In the genomic region with DNA sequence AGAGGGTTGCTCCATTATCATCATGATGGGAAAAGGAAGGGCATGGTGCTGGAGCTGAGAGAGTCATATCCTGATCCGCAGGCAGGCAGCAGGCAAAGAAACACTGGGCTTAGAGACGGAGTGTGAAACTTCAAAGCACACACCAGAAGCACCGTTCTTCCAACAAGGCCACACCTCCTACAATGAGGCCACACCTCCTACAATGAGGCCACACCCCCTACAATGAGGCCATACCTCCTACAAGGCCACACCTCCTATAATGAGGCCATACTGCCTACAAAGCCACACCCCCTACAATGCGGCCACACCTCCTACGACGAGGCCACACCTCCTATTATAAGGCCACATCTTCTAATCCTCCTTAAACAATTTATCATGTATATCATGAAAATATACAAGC, we compare ENCODE assay signal across 12 mouse cellular contexts. TPM values are rescaled to one million over a fixed set of nuclear protein-coding genes. Genes with fewer than 3 reads are reported as not detected.
A peak's percentile ranks its signal among the peaks of the same experiment; 100 is the strongest.
DNase-seq lines count a peak whose midpoint lies in the region; ATAC-seq and TF ChIP-seq lines count a peak whose summit lies in the region.
"Had no signal": no experiment of that assay in that cellular context is flagged by ENCODE, and none has a peak within 500 bp of the region (broad histone marks: within the 10 kb centered on the region; RNA-seq: fewer than 3 reads in every experiment).

No protein-coding gene starts in this region.

- H3K4me3 ChIP-seq in forebrain, embryonic 10.5 days = no peak overlapping the region
- H3K4me3 ChIP-seq in forebrain, postnatal 0 days (ENCODE audit: low read depth, low read length) = no peak overlapping the region
- no peak overlapping the region for H3K4me3 ChIP-seq in midbrain, embryonic 11.5 days (ENCODE audit: low read depth, low read length)
- H3K4me3 ChIP-seq in midbrain, embryonic 10.5 days = no peak overlapping the region
- no peak overlapping the region for H3K4me3 ChIP-seq in limb, embryonic 15.5 days
- H3K4me3 ChIP-seq: embryonic facial prominence, embryonic 13.5 days had no signal

- H3K9me3 ChIP-seq in forebrain, embryonic 10.5 days = no peaks in the 10 kb centered on the region
- no peaks in the 10 kb centered on the region for H3K9me3 ChIP-seq in forebrain, postnatal 0 days (ENCODE audit: low read length)
- H3K9me3 ChIP-seq in midbrain, embryonic 11.5 days (ENCODE audit: control insufficient read depth, low read length) = no peaks in the 10 kb centered on the region
- H3K9me3 ChIP-seq in midbrain, embryonic 10.5 days (replicated peaks) = no peaks in the 10 kb centered on the region
- no peaks in the 10 kb centered on the region for H3K9me3 ChIP-seq in limb, embryonic 15.5 days
- H3K9me3 ChIP-seq: embryonic facial prominence, embryonic 13.5 days had no signal

- peaks cover 7% of the 10 kb centered on the region; the same call in 1 of the 2 replicates for H3K27me3 ChIP-seq in forebrain, embryonic 10.5 days (ENCODE audit: poor library complexity, severe bottlenecking)
- H3K27me3 ChIP-seq in forebrain, postnatal 0 days (ENCODE audit: insufficient read depth, low read length) = no peaks in the 10 kb centered on the region; the same call in none of the 2 replicates
- H3K27me3 ChIP-seq in midbrain, embryonic 11.5 days (ENCODE audit: control insufficient read depth, insufficient read depth, low read length) = no peaks in the 10 kb centered on the region
- peaks cover 5% of the 10 kb centered on the region; the same call in 1 of the 2 replicates for H3K27me3 ChIP-seq in midbrain, embryonic 10.5 days (ENCODE audit: low read depth, poor library complexity, severe bottlenecking)
- H3K27me3 ChIP-seq in limb, embryonic 15.5 days = no peaks in the 10 kb centered on the region
- H3K27me3 ChIP-seq: embryonic facial prominence, embryonic 13.5 days had no signal

- 80% methylated on average over 6 of the region's 6 CpGs for WGBS in forebrain, embryonic 10.5 days
- WGBS in forebrain, postnatal 0 days = 85% methylated on average over 6 of the region's 6 CpGs
- WGBS in midbrain, embryonic 11.5 days = 82% methylated on average over 6 of the region's 6 CpGs
- WGBS in midbrain, embryonic 10.5 days = 84% methylated on average over 6 of the region's 6 CpGs
- WGBS in limb, embryonic 15.5 days = 78% methylated on average over 6 of the region's 6 CpGs

- no peak for TF ChIP-seq CTCF in forebrain, postnatal 0 days (IDR thresholded peaks at IDR 0.05; ENCODE audit: low read depth)

- H3K4me1 ChIP-seq in forebrain, embryonic 10.5 days = peaks cover 36% of the 10 kb centered on the region
- no peaks in the 10 kb centered on the region; the same call in 1 of the 2 replicates for H3K4me1 ChIP-seq in forebrain, postnatal 0 days (ENCODE audit: insufficient read depth)
- H3K4me1 ChIP-seq in midbrain, embryonic 11.5 days (ENCODE audit: control insufficient read depth, insufficient read depth, low read length) = peaks cover 7% of the 10 kb centered on the region; the same call in 1 of the 2 replicates
- H3K4me1 ChIP-seq in midbrain, embryonic 10.5 days = peaks cover 26% of the 10 kb centered on the region
- H3K4me1 ChIP-seq in limb, embryonic 15.5 days = peaks cover 24% of the 10 kb centered on the region

- DNase-seq in forebrain, embryonic 10.5 days (ENCODE audit: extremely low spot score, low spot score) = no peak
- DNase-seq in forebrain, postnatal 0 days = no peak
- DNase-seq in midbrain, embryonic 11.5 days (ENCODE audit: low spot score, missing footprints) = no peak
- DNase-seq in midbrain, embryonic 10.5 days (ENCODE audit: low spot score) = no peak
- DNase-seq in testis, postnatal 14 days (ENCODE audit: low spot score) = peak; percentile 24
- DNase-seq in right cerebral cortex, postnatal 36 days (ENCODE audit: low spot score in 2 of 2) = no peak
- no peak for DNase-seq in kidney, postnatal 4 days
- DNase-seq: cerebellum, postnatal 10 days; heart, postnatal 10 days had no signal

- 0 out of 2 replicates have a peak overlapping the region, but pooled peaks have one; percentile 85 for H3K27ac ChIP-seq in forebrain, embryonic 10.5 days
- H3K27ac ChIP-seq in forebrain, postnatal 0 days (ENCODE audit: low read depth, low read length) = no peak overlapping the region
- H3K27ac ChIP-seq in midbrain, embryonic 11.5 days (ENCODE audit: low read depth, low read length) = no peak overlapping the region
- no peak overlapping the region for H3K27ac ChIP-seq in midbrain, embryonic 10.5 days (replicated peaks)
- H3K27ac ChIP-seq in limb, embryonic 15.5 days = peak overlapping the region; percentile 83; the same call in 1 of the 2 replicates
- H3K27ac ChIP-seq: embryonic facial prominence, embryonic 13.5 days; kidney, postnatal 0 days had no signal

- no peak overlapping the region for H3K9ac ChIP-seq in forebrain, postnatal 0 days
- H3K9ac ChIP-seq in midbrain, embryonic 11.5 days (ENCODE audit: low read length) = no peak overlapping the region
- H3K9ac ChIP-seq in limb, embryonic 15.5 days = no peak overlapping the region
- H3K9ac ChIP-seq: embryonic facial prominence, embryonic 13.5 days had no signal

- no peak; the same call in 1 of the 2 replicates for ATAC-seq in forebrain, postnatal 0 days
- ATAC-seq in midbrain, embryonic 11.5 days (ENCODE audit: low FRiP score) = peak; percentile 64; the same call in 1 of the 2 replicates
- no peak; the same call in 1 of the 2 replicates for ATAC-seq in limb, embryonic 15.5 days (ENCODE audit: insufficient number of reproducible peaks, low FRiP score, low TSS enrichment, low read depth)

- no peaks in the 10 kb centered on the region for H3K36me3 ChIP-seq in forebrain, embryonic 10.5 days (replicated peaks)
- H3K36me3 ChIP-seq in forebrain, postnatal 0 days (ENCODE audit: insufficient read depth) = no peaks in the 10 kb centered on the region
- H3K36me3 ChIP-seq in midbrain, embryonic 11.5 days (ENCODE audit: control insufficient read depth, insufficient read depth, low read length) = no peaks in the 10 kb centered on the region
- no peaks in the 10 kb centered on the region for H3K36me3 ChIP-seq in midbrain, embryonic 10.5 days
- H3K36me3 ChIP-seq in limb, embryonic 15.5 days = no peaks in the 10 kb centered on the region
- H3K36me3 ChIP-seq: embryonic facial prominence, embryonic 13.5 days had no signal

- no peak overlapping the region for H3K4me2 ChIP-seq in forebrain, postnatal 0 days (ENCODE audit: low read depth)
- H3K4me2 ChIP-seq in midbrain, embryonic 11.5 days = no peak overlapping the region
- H3K4me2 ChIP-seq in limb, embryonic 15.5 days = no peak overlapping the region
- H3K4me2 ChIP-seq: embryonic facial prominence, embryonic 13.5 days had no signal

RNA-seq across cellular contexts. Expression of gene Ccn1, which starts 52.2 kb away (rescaled TPM):
- polyA plus RNA-seq in forebrain, embryonic 10.5 days (2016; fragmentation: Nextera tagmentation; extraction: Ambion mirVana) = 49.9 and 64.8 TPM in 2 replicates
- total RNA-seq in forebrain, postnatal 0 days (2014; rRNA removed) = 8.5 and 8.9 TPM in 2 replicates
- 11.7 and 13.6 TPM in 2 replicates for polyA plus RNA-seq in forebrain, postnatal 0 days (2015; fragmentation: Nextera tagmentation; extraction: Ambion mirVana)
- polyA plus RNA-seq in midbrain, embryonic 11.5 days (2014; fragmentation: Nextera tagmentation; extraction: Ambion mirVana) = 14.1 and 15.7 TPM in 2 replicates
- polyA plus RNA-seq in midbrain, embryonic 10.5 days (2016; fragmentation: Nextera tagmentation; extraction: Ambion mirVana) = 32.5 and 36.2 TPM in 2 replicates
- 92.0 and 104 TPM in 2 replicates for polyA plus RNA-seq in limb, embryonic 15.5 days (2015; fragmentation: Nextera tagmentation; extraction: Ambion mirVana)

RNA-seq across cellular contexts. Expression of gene Ddah1, which starts 56.5 kb away (rescaled TPM):
- polyA plus RNA-seq in forebrain, embryonic 10.5 days (2016; fragmentation: Nextera tagmentation; extraction: Ambion mirVana) = 41.9 and 42.3 TPM in 2 replicates
- total RNA-seq in forebrain, postnatal 0 days (2014; rRNA removed) = 112 and 147 TPM in 2 replicates
- polyA plus RNA-seq in forebrain, postnatal 0 days (2015; fragmentation: Nextera tagmentation; extraction: Ambion mirVana) = 168 and 206 TPM in 2 replicates
- 26.3 and 26.8 TPM in 2 replicates for polyA plus RNA-seq in midbrain, embryonic 11.5 days (2014; fragmentation: Nextera tagmentation; extraction: Ambion mirVana)
- 24.0 and 26.5 TPM in 2 replicates for polyA plus RNA-seq in midbrain, embryonic 10.5 days (2016; fragmentation: Nextera tagmentation; extraction: Ambion mirVana)
- 48.5 and 50.3 TPM in 2 replicates for polyA plus RNA-seq in limb, embryonic 15.5 days (2015; fragmentation: Nextera tagmentation; extraction: Ambion mirVana)

Comparison
In these comparisons a context has a peak if more than half of its experiments do, and no peak if none do; other contexts are left out.
1. H3K27ac ChIP-seq: peak in forebrain, embryonic 10.5 days (single experiment) and limb, embryonic 15.5 days (single experiment); none in forebrain, postnatal 0 days (single experiment), midbrain, embryonic 11.5 days (single experiment) and midbrain, embryonic 10.5 days (single experiment).